Comparison of ENCODE assay signal across 10 mouse cellular contexts in genomic region chr9:85588077-85588476, GRCm38 (mm10).
A peak's percentile ranks its signal among the peaks of the same experiment; 100 is the strongest.
DNase-seq lines count a peak whose midpoint lies in the region; ATAC-seq and TF ChIP-seq lines count a peak whose summit lies in the region.
"Had no signal": no experiment of that assay in that cellular context is flagged by ENCODE, and none has a peak within 500 bp of the region (broad histone marks: within the 10 kb centered on the region; RNA-seq: fewer than 3 reads in every experiment).

No protein-coding gene starts in this region.

- no peaks in the 10 kb centered on the region for H3K4me1 ChIP-seq in CH12.LX (ENCODE audit: control insufficient read depth in 1 of 2, insufficient read depth in 2 of 2)
- no peaks in the 10 kb centered on the region for H3K4me1 ChIP-seq in midbrain, embryonic 14.5 days (ENCODE audit: control insufficient read depth, insufficient read depth, low read length)
- H3K4me1 ChIP-seq: embryonic facial prominence, embryonic 12.5 days; limb, embryonic 13.5 days had no signal

- no peaks in the 10 kb centered on the region for H3K27me3 ChIP-seq in CH12.LX (replicated peaks)
- no peaks in the 10 kb centered on the region for H3K27me3 ChIP-seq in midbrain, embryonic 14.5 days (ENCODE audit: control insufficient read depth, insufficient read depth, low read length)
- H3K27me3 ChIP-seq: embryonic facial prominence, embryonic 12.5 days had no signal

- no peak for TF ChIP-seq EP300 in CH12.LX (IDR thresholded peaks at IDR 0.05; ENCODE audit: low read length)

- no peak for TF ChIP-seq POLR2A in CH12.LX (IDR thresholded peaks at IDR 0.05; ENCODE audit: low read depth, low read length)

- no peaks in the 10 kb centered on the region for H3K79me2 ChIP-seq in CH12.LX (replicated peaks; ENCODE audit: control insufficient read depth, extremely low read depth, insufficient read depth, poor library complexity, severe bottlenecking)

- ATAC-seq in midbrain, embryonic 14.5 days (ENCODE audit: low FRiP score, low TSS enrichment): no peak

- dilution Hi-C loops in CH12.LX (cut with MboI; ENCODE audit: extremely low pct_ligation_motif_present, extremely low pct_unique_long_range_greater_than_20kb, low sequenced_read_pairs): no loop called here

- H3K4me3 ChIP-seq in left cerebral cortex, adult 2 months: no peak overlapping the region
- no peak overlapping the region for H3K4me3 ChIP-seq in CH12.LX (replicated peaks in 1 of 3; ENCODE audit: low read depth in 2 of 3, low read length in 2 of 3, poor library complexity in 1 of 3)
- H3K4me3 ChIP-seq in midbrain, embryonic 14.5 days (replicated peaks; ENCODE audit: low read depth, low read length): no peak overlapping the region
- H3K4me3 ChIP-seq: embryonic facial prominence, embryonic 12.5 days; limb, embryonic 13.5 days had no signal

- H3K4me2 ChIP-seq in CH12.LX (ENCODE audit: insufficient read depth, low read depth, poor library complexity, severe bottlenecking): no peak overlapping the region
- H3K4me2 ChIP-seq in midbrain, embryonic 14.5 days (ENCODE audit: low read length): no peak overlapping the region
- H3K4me2 ChIP-seq: embryonic facial prominence, embryonic 12.5 days; limb, embryonic 13.5 days had no signal

- H3K36me3 ChIP-seq in CH12.LX (replicated peaks in 1 of 2; ENCODE audit: control insufficient read depth in 1 of 2, insufficient read depth in 1 of 2, low read length in 1 of 2): no peaks in the 10 kb centered on the region
- H3K36me3 ChIP-seq in midbrain, embryonic 14.5 days (ENCODE audit: control insufficient read depth, insufficient read depth, low read length): no peaks in the 10 kb centered on the region
- H3K36me3 ChIP-seq: embryonic facial prominence, embryonic 12.5 days; limb, embryonic 13.5 days had no signal

- peak; percentile 99 for TF ChIP-seq RAD21 in CH12.LX (IDR thresholded peaks at IDR 0.05; ENCODE audit: low read depth, low read length)

- in situ Hi-C loops in CH12.LX (cut with MboI; ENCODE audit: low pct_ligation_motif_present, low pct_unique_long_range_greater_than_20kb, low sequenced_read_pairs): loop anchor here (25.0 kb wide), 2 partner anchors 251 to 801 kb away; partner anchors contain the start of gene Tent5a

- peak; percentile 16 to 28 for DNase-seq in left cerebral cortex, adult 2 months (ENCODE audit: extremely low spot score in 1 of 2, low spot score in 2 of 2)
- DNase-seq in left cerebral cortex, adult 8-10 months (ENCODE audit: low spot score in 2 of 2): no peak
- peak; percentile 57 for DNase-seq in CH12.LX (ENCODE audit: extremely low read depth)
- peak; percentile 26 to 28 for DNase-seq in adrenal gland, adult 18-20 months (ENCODE audit: low spot score in 2 of 2)
- DNase-seq in gastrocnemius, postnatal 14 days: peak; percentile 12
- peak; percentile 22 for DNase-seq in layer of hippocampus, adult 9-10 months (ENCODE audit: low spot score)
- peak; percentile 68 for DNase-seq in midbrain, embryonic 14.5 days
- DNase-seq in cerebellum, adult 11 months: no peak

- H3K27ac ChIP-seq in left cerebral cortex, adult 2 months: no peak overlapping the region
- no peak overlapping the region for H3K27ac ChIP-seq in CH12.LX (ENCODE audit: insufficient read depth, low read depth)
- H3K27ac ChIP-seq in midbrain, embryonic 14.5 days (replicated peaks; ENCODE audit: low read depth, low read length): no peak overlapping the region
- H3K27ac ChIP-seq: embryonic facial prominence, embryonic 12.5 days; limb, embryonic 13.5 days had no signal

- no peak overlapping the region for H3K9ac ChIP-seq in CH12.LX (ENCODE audit: insufficient read depth, low read depth)
- H3K9ac ChIP-seq in midbrain, embryonic 14.5 days (replicated peaks; ENCODE audit: low read length): no peak overlapping the region
- H3K9ac ChIP-seq: embryonic facial prominence, embryonic 12.5 days; limb, embryonic 13.5 days had no signal

- 58% methylated on average over 2 of the region's 2 CpGs for WGBS in midbrain, embryonic 14.5 days

- peak; percentile 59 for TF ChIP-seq CTCF in left cerebral cortex, adult 2 months (IDR thresholded peaks at IDR 0.05)
- peak; percentile 58 to 89 for TF ChIP-seq CTCF in CH12.LX (conservative IDR thresholded peaks at IDR 0.05 in 1 of 2, IDR thresholded peaks at IDR 0.05 in 1 of 2; ENCODE audit: low read depth in 2 of 2, low read length in 2 of 2)

- no peaks in the 10 kb centered on the region for H3K9me3 ChIP-seq in CH12.LX (replicated peaks; ENCODE audit: low read length)
- no peaks in the 10 kb centered on the region for H3K9me3 ChIP-seq in midbrain, embryonic 14.5 days (ENCODE audit: control insufficient read depth, low read length)

- intact Hi-C loops in left cerebral cortex, adult 2 months (cut with DNase I): loop anchor here (5.0 to 10.0 kb wide), 3 partner anchors 261 to 1563 kb away; partner anchors contain the start of gene Tent5a
- intact Hi-C loops in gastrocnemius, postnatal 14 days (cut with DNase I; ENCODE audit: low total_unique reads): no loop called here

TF ChIP-seq in CH12.LX, 34 proteins besides CTCF, POLR2A, EP300 and RAD21:
- TF ChIP-seq HCFC1 (IDR thresholded peaks at IDR 0.05; ENCODE audit: low read depth, low read length) (no peak), ZNF384 (IDR thresholded peaks at IDR 0.05; ENCODE audit: low read depth, low read length) (no peak), CHD1 (IDR thresholded peaks at IDR 0.05; ENCODE audit: low read depth, low read length) (no peak), ZC3H11A (IDR thresholded peaks at IDR 0.05; ENCODE audit: low read depth, low read length) (peak; percentile 71), MYC (IDR thresholded peaks at IDR 0.05; ENCODE audit: low read depth, low read length) (0 out of 2 replicates have a peak, but pooled peaks have one; percentile 46), JUND (conservative IDR thresholded peaks at IDR 0.05; ENCODE audit: low read depth, low read length) (0 out of 2 replicates have a peak, but pooled peaks have one; percentile 24), ELF1 (IDR thresholded peaks at IDR 0.05; ENCODE audit: low read depth, low read length) (peak; percentile 33; the same call in 1 of the 2 replicates), SMC3 (IDR thresholded peaks at IDR 0.05; ENCODE audit: low read depth, low read length) (peak; percentile 92), NELFE (IDR thresholded peaks at IDR 0.05; ENCODE audit: low read depth, low read length) (peak; percentile 33; the same call in 1 of the 2 replicates), IRF4 (IDR thresholded peaks at IDR 0.05; ENCODE audit: low read depth, low read length) (0 out of 2 replicates have a peak, but pooled peaks have one; percentile 24)

Comparison
In these comparisons a context has a peak if more than half of its experiments do, and no peak if none do; other contexts are left out.
1. DNase-seq: peak in left cerebral cortex, adult 2 months (2 of 2), CH12.LX (single experiment), adrenal gland, adult 18-20 months (2 of 2), gastrocnemius, postnatal 14 days (single experiment), layer of hippocampus, adult 9-10 months (single experiment) and midbrain, embryonic 14.5 days (single experiment); none in left cerebral cortex, adult 8-10 months (0 of 2) and cerebellum, adult 11 months (single experiment).